Mouse (Mus musculus): ENCODE measurements around the gene Epb41l3.

GRCm38 (mm10) chr17:69077544-69077920 is 2.0 kb downstream of the Epb41l3 start:
- TF ChIP-seq POLR2A (IDR thresholded peaks at IDR 0.05; ENCODE audit: insufficient read depth, low read length) = no peak
- TF ChIP-seq CTCF (IDR thresholded peaks at IDR 0.05; ENCODE audit: low read depth, low read length) = no peak
- no peak for TF ChIP-seq EP300 (IDR thresholded peaks at IDR 0.05; ENCODE audit: insufficient read depth, low read depth, low read length)
